ENCODE assay signal across 25 mouse cellular contexts in genomic region chr14:63011471-63011870, GRCm38 (mm10). TPM values are rescaled to one million over a fixed set of nuclear protein-coding genes. Genes with fewer than 3 reads are reported as not detected.
"Had no signal": no experiment of that assay in that cellular context is flagged by ENCODE, and none has a peak within 500 bp of the region (broad histone marks: within the 10 kb centered on the region; RNA-seq: fewer than 3 reads in every experiment).

Gene Defb43 (plus strand): TSS chr14:63011771.

- H3K9me3 ChIP-seq: neural tube, embryonic 13.5 days; neural tube, embryonic 15.5 days; stomach, embryonic 15.5 days had no signal

- H3K27me3 ChIP-seq: neural tube, embryonic 13.5 days; neural tube, embryonic 15.5 days; stomach, embryonic 15.5 days had no signal

- H3K4me3 ChIP-seq: neural tube, embryonic 13.5 days; neural tube, embryonic 15.5 days; stomach, embryonic 15.5 days had no signal

- H3K4me1 ChIP-seq: neural tube, embryonic 13.5 days; neural tube, embryonic 15.5 days; stomach, embryonic 15.5 days had no signal

- H3K4me2 ChIP-seq: neural tube, embryonic 13.5 days; neural tube, embryonic 15.5 days; stomach, embryonic 15.5 days had no signal

- H3K27ac ChIP-seq: neural tube, embryonic 13.5 days; neural tube, embryonic 15.5 days; stomach, embryonic 15.5 days; stomach, postnatal 0 days had no signal

- DNase-seq: retina, postnatal 1 day; right cerebral cortex, adult 18-20 months; right cerebral cortex, postnatal 14 days; right cerebral cortex, postnatal 25 days; right cerebral cortex, postnatal 4 days; spleen, adult 18-20 months; thymus, adult 18-20 months; thymus, adult 2 months; thymus, postnatal 14 days; thymus, postnatal 25 days; thymus, postnatal 36 days; thymus, postnatal 4 days had no signal

- H3K9ac ChIP-seq: neural tube, embryonic 13.5 days; neural tube, embryonic 15.5 days; stomach, embryonic 15.5 days had no signal

- H3K36me3 ChIP-seq: neural tube, embryonic 13.5 days; neural tube, embryonic 15.5 days; stomach, embryonic 15.5 days had no signal

RNA-seq across cellular contexts. Expression of gene Defb43, which starts in this region (rescaled TPM):
- total RNA-seq: neutrophil, adult 5-6 weeks had no signal
- polyA plus RNA-seq: neural tube, embryonic 13.5 days; neural tube, embryonic 14.5 days; neural tube, embryonic 15.5 days; small intestine, adult 2 months; spleen, adult 2 months; stomach, embryonic 14.5 days; stomach, embryonic 15.5 days; stomach, embryonic 16.5 days; stomach, postnatal 0 days; testis, adult 2 months; thymus, adult 2 months; thymus, postnatal 0 days; urinary bladder, adult 2 months had no signal
